Mouse (Mus musculus) liver, postnatal 0 days (tissue): ENCODE data around the gene Man2b1.

Experiments
- CTCF ChIP-seq: sonication (generic); IDR thresholded peaks from 2 replicates; pipeline ENCODE4 v1.5.1; 2016; ENCODE audit warnings: antibody characterized with exemption, low read depth
- EP300 ChIP-seq: IDR thresholded peaks from 2 replicates; pipeline ENCODE4 v1.6.1; 2016; ENCODE audit warnings: antibody characterized with exemption, low read depth, mild to moderate bottlenecking

- TF ChIP-seq CTCF, result no peak
- TF ChIP-seq EP300, result no peak
These were observed 45.2 kb upstream of the Man2b1 start for GRCm38 (mm10) chr8:85037681-85038531.
